Mouse (Mus musculus) kidney, embryonic 14.5 days (tissue): ENCODE results near the gene Tubg1. TPM values are rescaled to one million over a fixed set of nuclear protein-coding genes. Genes with fewer than 3 reads are reported as not detected.
"Not testable (repeated sequence)": the region's sequence is repeated elsewhere in the genome, so short reads cannot be mapped to it uniquely, and the experiment has no call there.

ENCODE experiments used
- ATAC-seq: fragments of 200-750 bp; cut with Nextera tagmentation; 2 replicates; pipeline ENCODE4 v1.8.0; 2017; ENCODE audit warnings: moderate number of reproducible peaks, mild to moderate bottlenecking, moderate TSS enrichment, moderate library complexity; ENCODE audit not compliant: low FRiP score, low TSS enrichment
- H3K27ac ChIP-seq: fragments of 300-500 bp; sonication (generic); 2 replicates; pipeline ENCODE4 v1.5.1; 2014; ENCODE audit warnings: low read depth, mild to moderate bottlenecking, low read length, moderate library complexity, mixed read lengths
- H3K27me3 ChIP-seq: fragments of 300-500 bp; sonication (generic); 2 replicates; pipeline ENCODE4 v1.6.1; 2014; ENCODE audit warnings: mild to moderate bottlenecking, low read length; ENCODE audit not compliant: control insufficient read depth, insufficient read depth
- H3K36me3 ChIP-seq: fragments of 300-500 bp; sonication (generic); 2 replicates; pipeline ENCODE4 v1.6.1; 2014; ENCODE audit warnings: low read length, mixed read lengths; ENCODE audit not compliant: control insufficient read depth, insufficient read depth
- H3K4me1 ChIP-seq: fragments of 300-500 bp; sonication (generic); 2 replicates; pipeline ENCODE4 v1.6.1; 2014; ENCODE audit warnings: low read length, mixed read lengths; ENCODE audit not compliant: control insufficient read depth, insufficient read depth
- H3K4me2 ChIP-seq: fragments of 300-500 bp; sonication (generic); replicated peaks from 2 replicates; pipeline ENCODE4 v1.6.1; 2014; ENCODE audit warnings: low read depth, mild to moderate bottlenecking, low read length
- H3K4me3 ChIP-seq: fragments of 300-500 bp; sonication (generic); 2 replicates; pipeline ENCODE4 v1.5.1; 2014; ENCODE audit warnings: mild to moderate bottlenecking, low read length
- H3K9ac ChIP-seq: fragments of 300-500 bp; sonication (generic); 2 replicates; pipeline ENCODE4 v1.6.1; 2014; ENCODE audit warnings: low read depth, mild to moderate bottlenecking, low read length, moderate library complexity
- H3K9me3 ChIP-seq: fragments of 300-500 bp; sonication (generic); 2 replicates; pipeline ENCODE4 v1.6.1; 2016; ENCODE audit warnings: low read length; ENCODE audit not compliant: control insufficient read depth
- WGBS: fragments of 180-500 bp; shearing (Covaris S2); extraction: QIAGEN DNeasy Blood & Tissue Kit; methylation state at CpG from one replicate; pipeline ENCODE4 v1.1.7; 2014; 5-methylcytosine and 5-hydroxymethylcytosine counted together
- polyA plus RNA-seq: library from polyadenylated mRNA; unstranded; fragments of >200 nt; fragmentation: Nextera tagmentation; extraction: Ambion mirVana; gene quantifications from 2 replicates; pipeline ENCODE4 v1.2.1, GENCODE M21; 2014

Gene Tubg1
- polyA plus RNA-seq, 1 experiment from 2014 or later, result 95.4 TPM

DNA sequence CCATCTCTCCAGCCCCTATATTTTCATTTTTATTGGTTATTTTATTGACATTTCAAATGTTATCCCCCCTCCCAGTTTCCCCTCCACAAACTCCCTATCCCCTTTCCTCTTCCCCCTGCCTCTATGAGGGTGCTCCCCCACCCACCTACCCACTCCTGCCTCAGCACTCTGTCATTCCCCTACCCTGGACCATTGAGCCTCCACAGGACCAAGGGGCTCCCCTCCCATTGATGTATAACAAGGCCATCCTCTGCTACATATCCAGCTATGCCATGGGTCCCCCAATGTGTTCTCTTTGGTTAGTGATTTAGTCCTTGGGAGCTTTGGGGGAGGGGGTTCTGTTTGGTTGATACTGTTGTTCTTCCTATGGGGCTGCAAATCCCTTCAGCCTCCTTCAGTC, 34.9 kb downstream of the Tubg1 start:
- no peaks in the 10 kb centered on the region for H3K9me3 ChIP-seq
- no peaks in the 10 kb centered on the region for H3K27me3 ChIP-seq
- H3K27ac ChIP-seq, result no peak overlapping the region
- no peaks in the 10 kb centered on the region for H3K36me3 ChIP-seq
- no peak overlapping the region for H3K4me2 ChIP-seq
- H3K4me3 ChIP-seq, result no peak overlapping the region
- H3K4me1 ChIP-seq, result peaks cover 12% of the 10 kb centered on the region; the same call in 1 of the 2 replicates
- ATAC-seq, result no peak
- no peak overlapping the region for H3K9ac ChIP-seq

GRCm38 (mm10) chr11:101155151-101155550, 35.4 kb downstream of the Tubg1 start:
- 67% methylated on average over 6 of the region's 6 CpGs for WGBS
- H3K27ac ChIP-seq, result no peak overlapping the region
- no peaks in the 10 kb centered on the region for H3K27me3 ChIP-seq
- H3K9ac ChIP-seq, result no peak overlapping the region
- no peaks in the 10 kb centered on the region for H3K9me3 ChIP-seq
- no peak for ATAC-seq
- H3K36me3 ChIP-seq, result no peaks in the 10 kb centered on the region
- H3K4me2 ChIP-seq, result peak overlapping the region; percentile 81; the same call in 1 of the 2 replicates
- H3K4me3 ChIP-seq, result no peak overlapping the region
- H3K4me1 ChIP-seq, result peaks cover 12% of the 10 kb centered on the region; the same call in 1 of the 2 replicates

- Histone ChIP-seq H3K27ac (peak within 1 kb of the TSS; percentile 57), H3K4me3 (peak within 1 kb of the TSS; percentile 41), H3K9ac (peak within 1 kb of the TSS; percentile 58), H3K27me3 (no peaks in the 10 kb centered on the region), H3K4me2 (peak within 1 kb of the TSS; percentile 81), H3K9me3 (no peaks in the 10 kb centered on the region), H3K4me1 (peaks cover 12% of the 10 kb centered on the region; the same call in 1 of the 2 replicates), H3K36me3 (no peaks in the 10 kb centered on the region)
- peak; percentile 76 for ATAC-seq
- 2% methylated on average over 36 of the region's 36 CpGs for WGBS
Measured at GRCm38 (mm10) chr11:101155728-101156371, 36.1 kb downstream of the Tubg1 start, which contains the start of gene Tubg2. Tubg2 (plus strand) TSS chr11:101155907.

DNA sequence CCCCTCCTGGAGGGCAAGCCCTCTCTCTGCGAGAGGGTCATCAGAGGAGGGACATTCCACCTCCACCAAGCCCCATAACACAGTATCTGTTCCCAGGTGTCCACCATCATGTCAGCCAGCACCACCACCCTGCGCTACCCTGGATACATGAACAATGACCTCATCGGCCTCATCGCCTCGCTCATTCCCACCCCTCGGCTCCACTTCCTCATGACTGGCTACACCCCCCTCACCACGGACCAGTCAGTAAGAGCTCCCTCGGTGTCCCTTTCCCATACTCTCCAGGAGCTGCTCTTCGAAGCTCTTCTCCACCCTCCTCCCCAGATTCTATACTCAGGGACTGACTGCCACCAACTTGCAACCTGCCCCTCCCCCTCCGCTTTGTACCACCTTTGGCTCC, 40.4 kb downstream of the Tubg1 start:
- H3K36me3 ChIP-seq, result peaks cover 30% of the 10 kb centered on the region
- not testable (repeated sequence) for H3K9ac ChIP-seq, H3K4me2 ChIP-seq, H3K4me3 ChIP-seq, H3K27ac ChIP-seq, H3K9me3 ChIP-seq, ATAC-seq
- H3K27me3 ChIP-seq, result peaks cover 21% of the 10 kb centered on the region
- WGBS, result 78% methylated on average over 8 of the region's 10 CpGs
- H3K4me1 ChIP-seq, result peaks cover 24% of the 10 kb centered on the region

DNA sequence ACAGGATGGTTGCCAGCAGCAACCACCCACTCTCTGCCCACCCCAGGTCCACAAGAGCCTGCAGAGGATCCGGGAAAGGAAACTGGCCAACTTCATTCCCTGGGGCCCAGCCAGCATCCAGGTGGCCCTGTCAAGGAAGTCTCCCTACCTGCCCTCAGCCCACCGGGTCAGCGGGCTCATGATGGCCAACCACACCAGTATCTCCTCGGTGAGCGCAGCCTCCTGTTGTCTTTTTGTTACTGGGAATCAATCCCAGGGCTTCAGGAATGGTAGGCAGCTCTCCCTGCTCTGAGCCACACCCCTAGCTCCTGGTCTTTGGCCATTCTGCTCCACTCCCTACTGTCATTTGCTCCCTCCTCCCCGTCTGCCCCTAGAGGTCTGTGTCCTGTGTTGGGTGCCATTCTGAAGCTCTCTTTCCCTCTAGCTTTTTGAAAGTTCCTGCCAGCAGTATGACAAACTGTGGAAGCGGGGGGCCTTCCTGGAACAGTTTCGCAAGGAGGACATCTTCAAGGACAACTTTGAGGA, 41.3 kb downstream of the Tubg1 start:
- H3K4me1 ChIP-seq, result peaks cover 20% of the 10 kb centered on the region; the same call in 1 of the 2 replicates
- H3K9me3 ChIP-seq, ATAC-seq, H3K27ac ChIP-seq, H3K4me3 ChIP-seq, H3K9ac ChIP-seq, H3K4me2 ChIP-seq: not testable (repeated sequence)
- peaks cover 31% of the 10 kb centered on the region for H3K36me3 ChIP-seq
- 81% methylated on average over 5 of the region's 8 CpGs for WGBS
- H3K27me3 ChIP-seq, result peaks cover 25% of the 10 kb centered on the region

- WGBS, result 86% methylated on average over 15 of the region's 15 CpGs
- peaks cover 30% of the 10 kb centered on the region for H3K27me3 ChIP-seq
- no peak overlapping the region for H3K27ac ChIP-seq
- peaks cover 15% of the 10 kb centered on the region; the same call in 1 of the 2 replicates for H3K4me1 ChIP-seq
- no peak overlapping the region for H3K4me3 ChIP-seq
- H3K9ac ChIP-seq, result no peak overlapping the region
- no peaks in the 10 kb centered on the region for H3K9me3 ChIP-seq
- H3K36me3 ChIP-seq, result peaks cover 36% of the 10 kb centered on the region
- H3K4me2 ChIP-seq, result no peak overlapping the region
- no peak for ATAC-seq
Measured at GRCm38 (mm10) chr11:101161551-101161950, 41.8 kb downstream of the Tubg1 start.

- H3K4me1 ChIP-seq, result peaks cover 15% of the 10 kb centered on the region; the same call in 1 of the 2 replicates
- H3K27ac ChIP-seq, result no peak overlapping the region
- ATAC-seq, result no peak
- H3K4me2 ChIP-seq, result no peak overlapping the region
- 56% methylated on average over 5 of the region's 5 CpGs for WGBS
- H3K9ac ChIP-seq, result no peak overlapping the region
- no peaks in the 10 kb centered on the region for H3K9me3 ChIP-seq
- peaks cover 37% of the 10 kb centered on the region for H3K27me3 ChIP-seq
- H3K36me3 ChIP-seq, result peaks cover 43% of the 10 kb centered on the region
- H3K4me3 ChIP-seq, result no peak overlapping the region
Measured at GRCm38 (mm10) chr11:101162301-101162700, 42.6 kb downstream of the Tubg1 start.

GRCm38 (mm10) chr11:101162772-101163171, 43.0 kb downstream of the Tubg1 start:
- no peaks in the 10 kb centered on the region for H3K9me3 ChIP-seq
- no peak overlapping the region for H3K4me3 ChIP-seq
- H3K4me1 ChIP-seq, result peaks cover 15% of the 10 kb centered on the region; the same call in 1 of the 2 replicates
- peaks cover 48% of the 10 kb centered on the region for H3K36me3 ChIP-seq
- peaks cover 42% of the 10 kb centered on the region for H3K27me3 ChIP-seq
- no peak overlapping the region for H3K9ac ChIP-seq
- H3K4me2 ChIP-seq, result no peak overlapping the region
- 57% methylated on average over 5 of the region's 5 CpGs for WGBS
- no peak for ATAC-seq
- H3K27ac ChIP-seq, result no peak overlapping the region
